Mouse (Mus musculus) T-helper 17 cell (primary cell): Measurements from ENCODE around the gene Pkdrej.

Source experiments
- in situ Hi-C, 2 experiments: fragments of 300-600 bp; cut with MboI, MseI; formaldehyde crosslinking; loops; 1 replicate in 1 of 2; 2 replicates in 1 of 2; pipeline ENCODE4 v1.15.1; 2025; ENCODE audit warnings: high pct_unique_total_duplicates in 2 of 2

Gene Pkdrej

GRCm38 (mm10) chr15:85821203-85822010, at the start of gene Pkdrej:
Pkdrej (minus strand) TSS chr15:85821734.
- in situ Hi-C loops, result no loop called here

- in situ Hi-C loops, result loop anchor here in 1 of 2 experiments (25.0 kb wide), 1 partner anchor 255 kb away; no protein-coding TSS in a partner anchor
These were observed 46.2 kb upstream of the Pkdrej start for GRCm38 (mm10) chr15:85867696-85868095.

GRCm38 (mm10) chr15:85865913-85866312, 44.4 kb upstream of the Pkdrej start:
- in situ Hi-C loops, result loop anchor here in 1 of 2 experiments (25.0 kb wide), 1 partner anchor 254 kb away; no protein-coding TSS in a partner anchor

GRCm38 (mm10) chr15:85859490-85860031, 38.0 kb upstream of the Pkdrej start, which contains the start of gene Gtse1:
Gtse1 (plus strand) TSS chr15:85859745.
- in situ Hi-C loops, result loop anchor here in 1 of 2 experiments (25.0 kb wide), 1 partner anchor 247 kb away; no protein-coding TSS in a partner anchor

GRCm38 (mm10) chr15:85858980-85859489, 37.5 kb upstream of the Pkdrej start:
- in situ Hi-C loops, result loop anchor here in 1 of 2 experiments (25.0 kb wide), 1 partner anchor 247 kb away; no protein-coding TSS in a partner anchor

GRCm38 (mm10) chr15:85851656-85852392, 30.3 kb upstream of the Pkdrej start:
- in situ Hi-C loops, result loop anchor here (5.0 to 25.0 kb wide), 2 partner anchors 220 to 240 kb away; no protein-coding TSS in a partner anchor

- in situ Hi-C loops, result no loop called here
These were observed 23.5 kb upstream of the Pkdrej start for GRCm38 (mm10) chr15:85845071-85845470.

- in situ Hi-C loops, result loop anchor here (5.0 kb wide), 1 partner anchor 125 kb away; no protein-coding TSS in a partner anchor
These were observed 20.3 kb upstream of the Pkdrej start for GRCm38 (mm10) chr15:85841796-85842360.

- in situ Hi-C loops, result loop anchor here (5.0 kb wide), 1 partner anchor 124 kb away; no protein-coding TSS in a partner anchor
These were observed 19.4 kb upstream of the Pkdrej start for GRCm38 (mm10) chr15:85840983-85841382.

- in situ Hi-C loops, result no loop called here
These were observed 15.4 kb upstream of the Pkdrej start for GRCm38 (mm10) chr15:85836887-85837286.

GRCm38 (mm10) chr15:85835335-85835734, 13.8 kb upstream of the Pkdrej start:
- in situ Hi-C loops, result no loop called here

- in situ Hi-C loops, result no loop called here
These were observed 11.1 kb upstream of the Pkdrej start for GRCm38 (mm10) chr15:85832599-85832998.

- in situ Hi-C loops, result no loop called here
These were observed 10.5 kb upstream of the Pkdrej start, which contains the start of gene Ttc38 for GRCm38 (mm10) chr15:85831954-85832590. Ttc38 (plus strand) TSS chr15:85832306.

GRCm38 (mm10) chr15:85829470-85829869, 7.9 kb upstream of the Pkdrej start:
- in situ Hi-C loops, result no loop called here

GRCm38 (mm10) chr15:85828071-85828470, 6.5 kb upstream of the Pkdrej start:
- in situ Hi-C loops, result no loop called here

- in situ Hi-C loops, result no loop called here
These were observed 5.1 kb upstream of the Pkdrej start for GRCm38 (mm10) chr15:85826676-85827075.

- in situ Hi-C loops, result no loop called here
These were observed 451 bp upstream of the Pkdrej start for GRCm38 (mm10) chr15:85822011-85822359.

- in situ Hi-C loops, result no loop called here
These were observed 8.1 kb downstream of the Pkdrej start for GRCm38 (mm10) chr15:85813428-85813827.

GRCm38 (mm10) chr15:85811535-85812277, 9.8 kb downstream of the Pkdrej start, which contains the start of gene Cdpf1:
Cdpf1 (minus strand) TSS chr15:85811697.
- in situ Hi-C loops, result no loop called here
